Mouse (Mus musculus) adrenal gland, postnatal 14 days (tissue): ENCODE measurements around the gene Ulk3. TPM values are rescaled to one million over a fixed set of nuclear protein-coding genes. Genes with fewer than 3 reads are reported as not detected.
A peak's percentile ranks its signal among the peaks of the same experiment; 100 is the strongest.

ENCODE experiments used
- DNase-seq: peaks from one replicate; pipeline ENCODE4 v3.0.0; 2021; ENCODE audit warnings: mixed read lengths
- total RNA-seq: library from RNA; stranded (reverse); gene quantifications from 2 replicates; pipeline ENCODE4 v1.2.3, GENCODE M21; 2021

Ulk3 gene
- total RNA-seq, 1 experiment from 2014 or later: 12.9 TPM

DNA sequence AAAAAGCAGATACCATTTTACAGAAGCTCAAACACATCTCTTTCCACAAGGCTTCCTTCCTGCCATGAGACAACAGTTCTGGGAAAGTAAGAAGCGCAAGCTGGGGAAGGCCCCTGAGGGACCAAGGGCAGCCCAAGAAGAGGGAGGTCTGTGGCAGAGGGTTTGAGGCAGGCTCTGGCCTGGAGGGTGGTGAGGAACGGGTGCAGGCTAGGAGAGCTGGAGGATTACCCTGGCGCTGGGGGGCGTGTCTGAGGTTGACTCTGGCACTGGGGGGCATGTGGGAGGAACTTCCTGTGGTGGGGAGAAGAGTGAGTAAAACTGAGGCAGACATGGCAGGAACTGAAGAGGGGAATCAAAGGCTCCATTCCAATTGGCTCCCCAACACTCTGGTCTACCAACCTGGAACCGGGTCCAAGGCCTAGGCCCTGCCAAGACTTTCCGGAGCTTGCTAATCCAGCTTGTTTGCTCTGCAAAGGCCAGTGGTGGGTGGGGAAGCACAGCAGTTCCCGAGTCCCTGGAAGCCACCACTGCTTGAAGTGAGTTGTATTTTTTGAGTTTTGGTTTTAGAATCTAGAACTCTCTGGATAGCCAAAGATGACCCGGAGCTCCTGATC lies 28.4 kb downstream of the Ulk3 start:
- DNase-seq: no peak

DNA sequence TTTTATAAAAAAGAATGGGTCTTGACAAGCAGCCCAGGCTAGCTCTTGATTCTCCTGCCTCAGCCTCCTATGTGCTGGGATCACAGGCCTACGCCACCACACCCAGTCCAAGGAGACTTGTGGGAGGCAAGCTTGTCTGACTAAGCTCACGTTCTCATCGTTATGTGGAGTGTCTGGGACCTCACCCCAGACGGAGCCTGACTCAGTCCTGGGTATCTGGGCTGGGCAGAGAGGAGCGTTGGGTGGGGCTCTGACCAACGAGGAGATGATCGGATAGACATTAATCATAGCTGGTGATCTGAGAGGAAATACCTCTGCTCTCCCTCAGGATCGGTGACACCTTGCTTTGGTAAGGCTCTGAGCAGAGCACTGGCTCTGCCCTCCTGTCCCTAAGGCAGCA lies 29.6 kb downstream of the Ulk3 start:
- DNase-seq: no peak

DNA sequence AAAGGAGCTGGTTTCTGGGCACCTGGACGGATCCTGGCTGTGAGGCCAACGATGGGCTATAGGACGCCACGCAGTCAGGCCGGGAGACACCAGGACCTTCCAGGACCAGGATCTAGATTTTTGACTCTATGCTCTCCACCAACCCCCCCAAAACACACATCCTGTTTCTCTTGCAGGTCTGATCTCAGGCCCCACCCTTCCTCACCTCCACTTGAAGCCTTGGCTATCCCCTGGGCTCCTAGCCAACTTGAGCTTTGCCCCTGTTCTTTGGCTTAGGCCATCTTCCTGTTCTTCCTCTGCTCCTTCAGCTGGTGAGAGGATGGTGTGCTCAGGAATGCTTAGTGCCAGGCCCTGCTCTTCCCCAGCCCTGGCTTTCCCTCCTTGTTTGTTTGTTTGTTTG lies 31.4 kb downstream of the Ulk3 start, which contains the start of gene Lman1l:
Gene Lman1l (minus strand): TSS at position 101 of the 400 bp plus-strand sequence.
- DNase-seq: no peak

DNA sequence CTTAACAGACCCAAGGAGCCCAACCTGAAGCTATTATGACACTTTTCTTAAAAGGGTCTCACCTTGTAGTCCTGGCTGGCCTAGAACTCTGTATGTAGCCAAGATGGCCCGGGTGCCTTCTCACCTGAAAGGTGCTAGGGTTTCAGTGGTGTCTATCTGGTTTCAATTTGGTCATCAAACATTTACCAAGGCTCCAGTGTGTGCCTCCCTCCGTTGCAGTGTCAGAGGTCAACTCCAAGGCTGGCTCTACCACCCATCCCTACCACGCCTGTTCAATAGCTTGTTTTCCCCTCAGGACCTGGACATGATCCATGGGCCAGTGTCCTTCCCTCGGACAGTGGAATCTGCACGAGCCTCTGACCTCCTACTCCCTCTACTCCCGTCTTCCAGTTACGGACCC lies 35.0 kb downstream of the Ulk3 start:
- DNase-seq: no peak

DNA sequence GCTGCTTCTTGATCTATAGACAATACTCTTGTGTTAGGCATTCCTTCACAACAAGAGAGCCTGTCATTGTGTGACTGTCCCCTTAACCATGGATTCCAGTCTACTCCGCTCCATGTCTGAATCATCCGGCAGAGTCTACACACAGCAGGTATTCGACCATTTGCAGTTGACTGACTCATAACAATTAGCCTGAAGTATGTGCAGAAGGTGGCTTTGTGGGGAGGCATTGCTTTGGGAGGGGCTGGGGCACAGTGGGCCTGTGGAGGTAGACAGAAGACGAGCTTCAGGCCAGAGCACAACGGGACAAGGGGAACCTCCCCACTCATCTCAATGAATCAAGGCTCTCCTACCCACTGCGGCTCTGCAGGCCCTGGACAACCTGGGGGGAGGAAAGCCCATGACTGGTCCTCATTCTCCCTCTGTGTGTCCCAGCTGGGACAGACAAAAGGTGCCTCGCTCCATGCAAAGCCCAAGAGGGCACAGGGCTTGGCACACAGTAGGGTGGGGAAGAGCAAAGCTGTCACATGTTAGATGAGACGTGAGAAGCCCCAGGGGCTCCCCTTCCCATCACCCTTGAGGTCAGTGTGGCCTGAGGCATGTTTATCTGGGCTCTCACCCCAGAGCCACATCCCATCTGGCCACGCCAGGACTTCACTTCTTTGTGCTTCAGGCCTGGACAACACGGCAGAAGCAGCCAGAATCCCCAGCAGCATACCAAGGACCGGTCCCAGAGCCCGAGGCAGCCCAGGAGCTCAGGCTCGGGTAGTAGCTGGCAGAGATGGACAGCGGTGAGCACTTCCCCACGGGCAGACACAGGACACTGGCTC lies 36.6 kb downstream of the Ulk3 start:
- DNase-seq: no peak

DNA sequence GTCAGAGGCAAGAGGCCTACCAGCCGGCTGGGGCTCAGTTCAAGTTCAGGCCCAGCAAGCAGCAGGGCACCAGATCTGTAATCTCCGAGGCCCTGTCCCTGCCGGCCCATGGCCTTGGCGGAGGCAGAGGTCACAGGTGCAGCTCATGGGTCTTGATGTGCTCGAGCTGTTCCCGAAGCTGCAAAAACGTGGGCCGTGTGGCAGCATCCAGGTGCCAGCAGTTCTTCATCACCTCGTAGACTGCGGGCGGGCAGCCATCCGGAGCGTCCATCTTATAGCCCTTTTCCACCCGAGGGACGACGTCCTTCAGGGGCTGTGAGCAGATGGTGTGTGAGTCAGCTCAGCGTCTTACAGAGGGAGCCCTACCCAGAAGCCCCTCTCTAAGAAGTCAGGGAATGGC lies 37.9 kb downstream of the Ulk3 start:
- no peak for DNase-seq

DNA sequence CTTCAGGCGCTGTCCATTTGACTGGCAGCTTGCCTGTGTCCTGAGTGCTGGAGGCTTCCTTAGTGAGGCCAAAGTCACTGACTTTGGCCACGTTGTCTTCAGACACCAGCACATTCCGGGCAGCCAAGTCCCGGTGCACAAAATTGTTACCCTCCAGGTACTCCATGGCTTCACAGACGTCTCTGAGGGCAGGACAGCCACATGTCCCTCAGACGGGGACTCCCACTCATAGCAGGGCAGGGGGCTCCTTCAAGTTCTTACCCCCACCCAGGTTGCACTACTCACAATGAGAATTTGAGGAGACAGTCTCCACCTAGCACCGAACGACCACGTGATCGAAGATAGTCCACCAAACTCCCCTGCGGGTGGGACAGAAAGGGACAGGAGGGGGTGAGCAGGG lies 38.6 kb downstream of the Ulk3 start:
- no peak for DNase-seq

GRCm38 (mm10) chr9:57628717-57629116 lies 39.5 kb downstream of the Ulk3 start:
- no peak for DNase-seq

- peak; percentile 92 for DNase-seq
These were observed 40.0 kb downstream of the Ulk3 start for GRCm38 (mm10) chr9:57629118-57629874.

GRCm38 (mm10) chr9:57633481-57634024 lies 44.3 kb downstream of the Ulk3 start:
- DNase-seq: peak; percentile 52

GRCm38 (mm10) chr9:57637272-57637671 lies 48.0 kb downstream of the Ulk3 start:
- DNase-seq: no peak

- peak; percentile 78 for DNase-seq
These were observed 48.6 kb downstream of the Ulk3 start for GRCm38 (mm10) chr9:57637741-57638322.

DNA sequence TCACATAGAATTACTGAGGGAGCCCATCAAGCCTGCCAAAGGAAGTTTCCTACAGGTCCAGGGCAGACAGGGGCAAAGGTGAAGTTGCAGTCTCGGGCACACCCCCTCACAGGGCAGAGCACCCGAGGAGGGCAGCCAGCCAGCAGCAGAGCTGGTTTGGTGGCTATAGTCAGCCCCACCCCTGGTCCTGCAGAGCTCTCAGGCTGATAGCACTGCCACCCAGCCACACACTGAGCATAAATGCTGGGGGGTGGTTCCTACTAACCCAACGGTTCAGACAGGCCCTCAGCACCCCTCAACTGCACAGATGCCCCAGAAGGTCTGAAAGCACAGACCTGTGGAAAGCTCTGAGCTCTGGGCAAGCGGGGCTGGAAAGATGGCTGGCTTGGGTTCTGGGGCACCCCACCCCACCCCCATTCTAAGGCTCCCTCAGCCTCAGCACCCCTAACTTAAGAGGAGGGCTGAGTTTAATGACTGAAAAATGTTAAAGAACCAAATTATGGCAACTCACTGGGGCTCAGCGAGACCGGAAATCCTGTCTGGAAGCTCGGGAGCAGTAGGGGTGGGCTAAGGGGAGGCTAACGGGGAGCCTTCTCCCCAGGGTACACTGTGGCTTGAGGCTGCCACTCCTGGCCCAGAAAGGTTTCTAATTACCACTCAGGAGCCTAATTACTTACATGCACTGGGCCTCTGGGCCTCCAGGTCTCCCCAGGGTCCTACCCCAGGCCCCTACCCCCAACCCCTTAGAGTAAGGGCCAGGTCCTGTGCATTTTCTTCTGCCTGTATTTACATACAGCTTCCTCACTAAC lies 49.6 kb downstream of the Ulk3 start:
- DNase-seq: peak; percentile 63

DNA sequence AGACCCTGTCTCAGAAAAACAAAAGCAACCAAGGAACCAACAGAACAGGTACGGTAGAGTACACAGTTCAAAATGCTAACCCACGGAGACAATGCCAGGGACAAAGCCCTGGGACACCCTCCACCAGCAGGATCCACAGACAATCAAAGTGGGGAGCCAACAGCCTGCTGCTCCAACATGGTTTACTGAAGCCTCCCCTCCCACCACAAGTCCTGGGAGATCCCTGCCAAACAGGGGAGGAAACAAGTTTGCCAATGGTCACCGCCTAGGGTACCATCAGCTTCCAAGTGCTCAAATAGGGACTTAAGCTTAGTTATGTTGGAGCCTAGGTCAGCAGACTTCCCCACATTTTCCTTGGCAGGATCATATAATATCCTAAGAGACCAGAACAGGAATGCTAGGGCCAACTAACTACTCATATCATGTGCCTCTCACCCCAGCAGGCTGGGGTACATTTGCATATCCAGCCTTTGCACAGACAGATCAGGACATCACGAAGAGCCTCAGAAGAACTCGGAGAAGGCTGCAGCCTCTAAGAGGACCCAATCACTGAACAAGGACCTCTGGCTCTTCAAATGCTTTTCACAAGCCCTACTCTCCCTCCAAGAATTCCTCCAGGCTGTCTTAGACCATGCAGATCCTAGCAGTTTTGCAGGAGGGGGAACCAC lies 50.5 kb downstream of the Ulk3 start:
- DNase-seq: no peak

DNA sequence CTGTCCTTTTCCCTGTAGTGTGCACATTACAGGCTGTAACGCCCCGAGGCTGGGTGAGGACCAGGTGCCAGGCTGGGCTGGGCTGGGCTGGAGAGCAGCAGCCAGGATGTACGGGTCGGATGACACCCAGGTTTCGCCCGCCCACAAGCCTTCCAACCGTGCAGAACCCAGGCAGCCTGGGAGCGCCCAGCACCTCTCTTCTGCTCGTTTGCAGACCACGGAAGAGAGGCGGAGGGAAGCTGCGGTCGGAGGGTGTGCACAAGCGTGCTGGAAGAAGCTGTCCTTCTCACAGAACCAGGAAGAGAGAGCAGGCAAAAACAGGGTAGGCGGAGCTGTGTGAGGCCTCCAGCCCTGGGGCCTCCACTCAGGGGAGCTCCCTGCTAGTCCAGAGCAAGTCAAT lies 51.1 kb downstream of the Ulk3 start:
- peak; percentile 76 for DNase-seq

- no peak for DNase-seq
These were observed 51.8 kb downstream of the Ulk3 start for GRCm38 (mm10) chr9:57641022-57641421.

DNA sequence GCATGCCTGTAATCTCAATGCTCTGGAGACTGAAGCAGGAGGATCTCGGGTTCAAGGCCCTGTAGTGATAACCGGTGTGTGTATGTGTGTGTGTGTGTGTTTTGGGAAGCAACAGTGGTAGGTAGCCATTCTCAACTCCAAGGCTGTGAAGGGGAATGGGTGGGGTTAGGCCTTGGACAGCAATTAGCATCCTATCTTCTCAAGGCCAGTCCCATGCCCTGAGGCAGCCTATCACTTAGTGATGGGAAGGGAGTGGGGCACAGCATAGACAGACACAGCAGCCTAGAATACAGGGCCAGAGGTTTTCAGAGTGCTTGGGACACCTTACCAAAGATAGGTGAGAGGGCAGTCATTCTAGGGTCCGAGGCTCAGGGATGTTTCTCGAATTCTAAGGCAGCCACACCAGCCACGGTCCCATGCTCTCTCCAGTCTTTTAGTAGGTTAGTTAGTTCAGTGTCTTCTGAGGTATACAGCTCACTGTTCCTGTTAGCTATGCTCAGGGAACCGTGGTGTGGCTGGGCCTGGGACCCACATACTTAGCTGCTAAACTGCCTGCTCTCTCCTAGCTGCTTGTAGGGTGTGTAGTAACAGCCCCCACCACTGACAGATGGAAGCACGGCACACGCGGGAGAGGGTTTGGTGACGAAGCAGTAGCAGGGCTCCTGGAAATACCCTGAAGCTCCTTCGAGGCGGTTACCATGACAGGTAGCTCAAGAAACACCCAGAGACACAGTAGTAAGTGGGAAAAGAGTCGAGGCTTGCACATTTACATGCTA lies 52.7 kb downstream of the Ulk3 start:
- DNase-seq: no peak

- DNase-seq: no peak
These were observed 54.1 kb downstream of the Ulk3 start for GRCm38 (mm10) chr9:57643169-57643855.

GRCm38 (mm10) chr9:57643856-57644180 lies 54.6 kb downstream of the Ulk3 start:
- DNase-seq: no peak
